Mouse (Mus musculus) spleen, postnatal 36 days (tissue): ENCODE measurements around the gene Gja6.

Experiments used
- DNase-seq, 2 experiments: peaks; one replicate each; pipeline ENCODE4 v3.0.0; 2022; ENCODE audit warnings: low spot score in 2 of 2, mixed read lengths in 1 of 2

The Gja6 gene

GRCm38 (mm10) chrX:160906952-160907351, at the start of gene Gja6:
Gja6 (minus strand) TSS chrX:160907052.
- no peak for DNase-seq

- DNase-seq, result no peak
These were observed 42.7 kb upstream of the Gja6 start for GRCm38 (mm10) chrX:160949583-160949982.

DNA sequence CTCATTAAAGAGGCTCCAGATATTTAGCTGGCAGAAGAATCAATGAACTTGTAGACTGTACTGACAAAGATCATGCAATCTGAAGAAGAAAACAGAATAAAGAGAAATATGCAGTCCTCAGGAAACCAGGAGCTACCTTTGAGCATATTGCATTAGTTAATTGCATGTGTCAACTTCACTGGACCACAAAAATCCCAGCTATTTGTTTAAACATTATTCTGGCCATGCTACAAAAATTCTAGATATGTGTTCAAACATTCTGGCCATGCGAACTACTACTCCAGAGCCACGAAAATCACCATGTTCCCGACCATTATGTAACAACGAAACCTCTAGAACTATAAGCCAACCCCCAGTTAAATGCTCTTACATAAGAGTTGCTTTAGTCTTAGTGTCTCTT, 37.9 kb upstream of the Gja6 start:
- DNase-seq, result no peak

DNA sequence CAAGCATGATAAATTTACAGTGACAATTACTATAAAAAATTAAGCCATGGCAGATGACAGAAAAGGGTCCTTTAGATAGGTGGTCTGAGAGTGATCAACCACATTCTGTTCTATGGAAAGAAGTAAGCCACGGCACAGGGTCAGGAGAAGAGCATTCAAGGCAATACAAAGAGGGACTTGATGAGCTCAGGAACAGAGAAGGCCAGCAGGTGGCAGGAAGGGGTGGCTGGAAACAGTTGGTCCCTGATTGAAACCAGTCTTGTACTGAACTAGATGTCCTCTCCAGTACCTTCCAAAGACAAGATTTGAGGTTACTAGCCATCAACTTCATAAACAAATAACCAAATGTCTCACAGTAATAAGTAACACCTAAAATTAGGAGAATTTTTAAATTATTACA, 28.7 kb upstream of the Gja6 start:
- DNase-seq, result no peak

DNA sequence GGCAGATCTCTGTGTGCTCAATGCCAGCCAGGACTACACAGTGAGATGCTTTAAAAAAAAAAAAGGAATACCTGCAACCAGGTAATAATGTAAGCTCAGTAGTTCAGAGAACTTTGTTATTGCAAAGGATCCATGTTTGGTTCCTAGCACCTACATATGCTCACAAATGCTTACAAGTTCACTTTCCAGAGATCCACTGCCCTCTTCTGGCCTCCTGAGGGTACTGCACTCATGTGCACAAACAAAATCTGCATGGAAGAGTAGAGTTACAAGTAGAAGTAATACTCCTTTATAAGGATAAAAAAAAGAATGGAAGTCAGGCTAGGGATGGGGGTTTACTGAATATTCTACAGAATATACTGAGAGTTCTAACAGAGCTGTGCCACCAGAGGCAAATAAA, 23.8 kb upstream of the Gja6 start:
- peak in 1 of 2 experiments; percentile 0 for DNase-seq

DNA sequence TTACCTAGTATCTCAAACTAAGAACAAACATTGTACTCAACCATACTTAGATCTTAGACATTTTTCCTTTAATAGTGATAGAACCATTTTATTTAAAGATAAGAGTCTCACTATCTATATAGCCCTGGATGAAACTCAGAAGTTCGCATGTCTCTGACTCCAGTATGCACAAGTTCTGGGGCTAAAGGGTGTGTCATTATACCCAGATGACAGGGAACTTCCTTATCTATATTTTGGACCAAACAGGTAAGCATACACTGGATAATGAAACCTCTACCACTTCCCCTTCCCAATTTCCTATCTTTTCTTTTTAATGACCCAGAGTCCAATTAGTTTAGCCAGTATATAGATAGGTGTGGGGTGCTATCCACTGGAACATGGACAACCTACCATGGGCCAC, 22.0 kb upstream of the Gja6 start:
- no peak for DNase-seq

- DNase-seq, result no peak
These were observed 12.3 kb upstream of the Gja6 start for GRCm38 (mm10) chrX:160919022-160919637.

GRCm38 (mm10) chrX:160906477-160906876, 375 bp downstream of the Gja6 start:
- DNase-seq, result no peak

DNA sequence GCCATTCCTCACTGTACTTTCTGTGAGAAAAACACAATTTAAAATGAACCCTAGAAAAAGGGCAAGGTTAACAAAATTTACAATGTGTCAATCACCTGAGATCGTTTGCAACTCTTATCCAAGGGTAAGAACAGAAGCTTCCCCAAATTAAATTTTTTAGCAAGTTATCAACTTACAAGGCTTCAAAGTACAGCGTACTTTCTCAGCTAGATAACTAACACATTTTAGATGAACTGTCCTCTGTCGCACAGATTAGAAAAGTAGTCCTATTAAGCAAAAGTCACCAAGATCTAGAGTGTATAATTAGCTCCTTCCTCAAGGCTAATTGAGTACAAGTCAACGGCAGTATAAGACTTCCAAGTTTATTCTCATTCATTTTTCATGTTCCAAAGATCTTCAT, 939 bp downstream of the Gja6 start:
- DNase-seq, result no peak

DNA sequence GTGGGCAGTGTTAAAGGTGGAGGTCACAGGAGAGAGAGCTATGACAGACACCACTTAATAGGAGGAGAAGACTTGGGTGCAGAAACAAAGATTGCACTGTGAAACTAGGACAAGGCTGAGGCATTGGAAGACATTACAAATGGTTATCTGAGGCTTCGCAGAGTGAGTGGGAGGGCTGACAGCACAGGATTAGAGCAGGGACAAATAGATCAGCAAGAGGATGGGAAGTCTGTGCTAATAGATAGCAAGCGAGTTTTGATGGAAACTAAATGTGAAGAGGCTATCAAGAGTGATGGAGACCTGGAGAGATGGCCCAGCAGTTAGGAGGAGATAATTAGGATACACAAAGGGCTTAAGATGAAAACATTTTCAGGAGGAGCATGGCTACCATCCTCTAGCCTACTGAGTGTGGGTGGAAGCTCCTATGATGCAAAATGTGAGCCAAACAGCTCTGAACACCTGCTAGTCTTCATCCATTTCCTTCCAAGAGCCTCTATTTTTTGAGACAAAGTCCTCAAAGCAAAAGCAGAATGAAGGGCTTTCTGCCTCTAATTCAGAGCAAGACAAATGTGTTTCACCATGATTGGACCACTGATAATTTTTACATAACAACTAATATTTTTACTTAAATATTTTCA, 1.7 kb downstream of the Gja6 start:
- peak in 1 of 2 experiments; percentile 1 for DNase-seq

GRCm38 (mm10) chrX:160901118-160901517, 5.7 kb downstream of the Gja6 start:
- DNase-seq, result no peak

GRCm38 (mm10) chrX:160892077-160892476, 14.8 kb downstream of the Gja6 start:
- no peak for DNase-seq

- DNase-seq, result no peak
These were observed 20.6 kb downstream of the Gja6 start for GRCm38 (mm10) chrX:160886301-160886700.

DNA sequence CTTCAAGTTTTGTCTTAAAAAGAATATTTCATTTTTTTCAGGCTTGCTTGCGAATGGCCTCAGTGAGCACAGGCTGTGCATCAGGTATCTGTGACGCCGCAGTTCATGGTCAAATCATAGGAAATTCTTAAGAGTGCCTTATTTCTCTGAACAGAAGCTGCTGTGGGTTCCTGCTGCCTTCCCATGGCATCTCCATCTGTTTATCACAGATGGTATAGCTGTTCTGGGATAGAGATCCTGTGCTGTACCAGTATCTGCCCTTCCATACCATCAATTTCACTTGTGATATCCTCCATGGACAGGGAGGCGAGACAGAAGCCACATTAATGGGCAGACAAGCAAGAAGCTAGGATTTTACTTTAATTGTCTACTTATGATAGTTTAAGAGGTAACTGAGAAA, 40.3 kb downstream of the Gja6 start:
- no peak for DNase-seq

DNA sequence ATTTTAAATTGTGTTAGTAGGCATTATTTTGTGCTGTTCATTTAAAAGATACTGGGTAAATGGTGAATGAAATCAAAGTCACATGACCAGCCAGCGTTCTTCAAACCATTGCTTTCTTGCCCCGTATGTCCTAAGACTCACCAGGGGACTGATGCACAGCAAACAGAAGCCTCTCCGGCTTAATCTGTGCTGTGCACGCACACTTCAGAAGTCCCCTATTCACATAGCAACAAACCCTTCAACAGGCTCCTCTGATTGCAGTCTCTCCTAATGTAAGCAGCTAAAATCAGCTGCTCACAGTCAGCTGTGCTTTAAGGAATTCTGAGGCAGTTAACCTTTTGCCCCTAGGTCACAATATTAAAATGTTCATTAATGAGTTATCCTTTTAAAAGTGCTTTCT, 41.8 kb downstream of the Gja6 start:
- DNase-seq, result no peak

GRCm38 (mm10) chrX:160863689-160864383, 43.0 kb downstream of the Gja6 start:
- DNase-seq, result no peak
